Mouse (Mus musculus): ENCODE results near the gene Nol9. TPM values are rescaled to one million over a fixed set of nuclear protein-coding genes. Genes with fewer than 3 reads are reported as not detected.
A peak's percentile ranks its signal among the peaks of the same experiment; 100 is the strongest.

Nol9 gene
- polyA plus RNA-seq, 1 experiment from 2014 or later: 31.7 TPM

- Histone ChIP-seq H3K4me1 (replicated peaks) (peaks cover 7% of the 10 kb centered on the region), H3K27me3 (replicated peaks) (no peaks in the 10 kb centered on the region), H3K4me3 (replicated peaks) (no peak within 1 kb of the TSS), H3K9me3 (no peaks in the 10 kb centered on the region), H3K9ac (no peak within 1 kb of the TSS), H3K27ac (no peak within 1 kb of the TSS), H3K36me3 (no peaks in the 10 kb centered on the region), H3K4me2 (replicated peaks) (no peak within 1 kb of the TSS)
- WGBS: 69% methylated on average over 10 of the region's 10 CpGs
- ATAC-seq: peak; percentile 33; the same call in 1 of the 2 replicates
These were observed 33.0 kb downstream of the Nol9 start, which contains the start of gene Plekhg5 for GRCm38 (mm10) chr4:152072121-152072601. Gene Plekhg5 (plus strand): TSS chr4:152072498.

GRCm38 (mm10) chr4:152072655-152073054 lies 33.5 kb downstream of the Nol9 start:
- Histone ChIP-seq H3K4me1 (replicated peaks) (peaks cover 7% of the 10 kb centered on the region), H3K36me3 (no peaks in the 10 kb centered on the region), H3K4me3 (replicated peaks) (no peak overlapping the region), H3K9me3 (no peaks in the 10 kb centered on the region), H3K27ac (no peak overlapping the region), H3K27me3 (replicated peaks) (no peaks in the 10 kb centered on the region), H3K4me2 (replicated peaks) (no peak overlapping the region), H3K9ac (no peak overlapping the region)
- no peak for ATAC-seq
- 73% methylated on average over 10 of the region's 10 CpGs for WGBS

GRCm38 (mm10) chr4:152073715-152074114 lies 34.6 kb downstream of the Nol9 start:
- 89% methylated on average over 6 of the region's 6 CpGs for WGBS
- Histone ChIP-seq H3K36me3 (no peaks in the 10 kb centered on the region), H3K4me2 (replicated peaks) (no peak overlapping the region), H3K4me3 (replicated peaks) (no peak overlapping the region), H3K27ac (no peak overlapping the region), H3K27me3 (replicated peaks) (no peaks in the 10 kb centered on the region), H3K4me1 (replicated peaks) (peaks cover 7% of the 10 kb centered on the region), H3K9ac (no peak overlapping the region), H3K9me3 (no peaks in the 10 kb centered on the region)
- ATAC-seq: no peak

- Histone ChIP-seq H3K27me3 (replicated peaks) (no peaks in the 10 kb centered on the region), H3K27ac (no peak overlapping the region), H3K9me3 (no peaks in the 10 kb centered on the region), H3K4me1 (replicated peaks) (peaks cover 7% of the 10 kb centered on the region), H3K36me3 (no peaks in the 10 kb centered on the region), H3K4me2 (replicated peaks) (no peak overlapping the region), H3K4me3 (replicated peaks) (no peak overlapping the region), H3K9ac (no peak overlapping the region)
- 80% methylated on average over 9 of the region's 9 CpGs for WGBS
- ATAC-seq: no peak
These were observed 35.4 kb downstream of the Nol9 start for GRCm38 (mm10) chr4:152074548-152074947.

- Histone ChIP-seq H3K4me1 (replicated peaks) (peaks cover 5% of the 10 kb centered on the region), H3K36me3 (no peaks in the 10 kb centered on the region), H3K4me3 (replicated peaks) (no peak overlapping the region), H3K27me3 (replicated peaks) (no peaks in the 10 kb centered on the region), H3K9ac (no peak overlapping the region), H3K27ac (no peak overlapping the region), H3K9me3 (no peaks in the 10 kb centered on the region), H3K4me2 (replicated peaks) (no peak overlapping the region)
- WGBS: 91% methylated on average over 9 of the region's 9 CpGs
- ATAC-seq: no peak
These were observed 38.1 kb downstream of the Nol9 start for GRCm38 (mm10) chr4:152077191-152077590.

- H3K4me2 ChIP-seq (replicated peaks): no peak overlapping the region
- H3K9ac ChIP-seq: no peak overlapping the region
- 89% methylated on average over 10 of the region's 10 CpGs for WGBS
- ATAC-seq: no peak
- no peak overlapping the region for H3K27ac ChIP-seq
- no peaks in the 10 kb centered on the region for H3K9me3 ChIP-seq
- no peaks in the 10 kb centered on the region for H3K36me3 ChIP-seq
- no peaks in the 10 kb centered on the region for H3K27me3 ChIP-seq (replicated peaks)
- no peak overlapping the region for H3K4me3 ChIP-seq (replicated peaks)
- no peaks in the 10 kb centered on the region; the same call in 1 of the 2 replicates for H3K4me1 ChIP-seq (replicated peaks)
These were observed 39.0 kb downstream of the Nol9 start for GRCm38 (mm10) chr4:152078105-152078530.

- WGBS: 90% methylated on average over 3 of the region's 3 CpGs
- Histone ChIP-seq H3K4me2 (replicated peaks) (no peak overlapping the region), H3K36me3 (no peaks in the 10 kb centered on the region), H3K4me3 (replicated peaks) (no peak overlapping the region), H3K27ac (no peak overlapping the region), H3K4me1 (replicated peaks) (no peaks in the 10 kb centered on the region; the same call in 1 of the 2 replicates), H3K9ac (no peak overlapping the region), H3K27me3 (replicated peaks) (no peaks in the 10 kb centered on the region), H3K9me3 (no peaks in the 10 kb centered on the region)
- no peak for ATAC-seq
These were observed 40.1 kb downstream of the Nol9 start for GRCm38 (mm10) chr4:152079261-152079660.

GRCm38 (mm10) chr4:152079931-152080330 lies 40.8 kb downstream of the Nol9 start:
- H3K4me2 ChIP-seq (replicated peaks): no peak overlapping the region
- H3K9me3 ChIP-seq: no peaks in the 10 kb centered on the region
- no peak overlapping the region for H3K9ac ChIP-seq
- H3K4me3 ChIP-seq (replicated peaks): no peak overlapping the region
- no peak for ATAC-seq
- H3K27me3 ChIP-seq (replicated peaks): 0 out of 2 replicates have a peak, but pooled peaks cover 2% of the 10 kb centered on the region
- H3K4me1 ChIP-seq (replicated peaks): no peaks in the 10 kb centered on the region; the same call in 1 of the 2 replicates
- WGBS: 57% methylated on average over 7 of the region's 7 CpGs
- no peaks in the 10 kb centered on the region for H3K36me3 ChIP-seq
- no peak overlapping the region for H3K27ac ChIP-seq

- Histone ChIP-seq H3K36me3 (no peaks in the 10 kb centered on the region), H3K4me3 (replicated peaks) (no peak overlapping the region), H3K4me1 (replicated peaks) (peaks cover 16% of the 10 kb centered on the region), H3K9ac (no peak overlapping the region), H3K27me3 (replicated peaks) (0 out of 2 replicates have a peak, but pooled peaks cover 2% of the 10 kb centered on the region), H3K27ac (no peak overlapping the region), H3K4me2 (replicated peaks) (no peak overlapping the region), H3K9me3 (no peaks in the 10 kb centered on the region)
- WGBS: 73% methylated on average over 7 of the region's 7 CpGs
- ATAC-seq: no peak
These were observed 44.6 kb downstream of the Nol9 start for GRCm38 (mm10) chr4:152083611-152084220.

- no peaks in the 10 kb centered on the region for H3K9me3 ChIP-seq
- no peak overlapping the region for H3K9ac ChIP-seq
- H3K4me2 ChIP-seq (replicated peaks): no peak overlapping the region
- no peaks in the 10 kb centered on the region for H3K36me3 ChIP-seq
- no peak overlapping the region for H3K4me3 ChIP-seq (replicated peaks)
- H3K4me1 ChIP-seq (replicated peaks): peaks cover 17% of the 10 kb centered on the region
- no peak overlapping the region for H3K27ac ChIP-seq
- 0 out of 2 replicates have a peak, but pooled peaks cover 2% of the 10 kb centered on the region for H3K27me3 ChIP-seq (replicated peaks)
- 89% methylated on average over 7 of the region's 7 CpGs for WGBS
- no peak for ATAC-seq
These were observed 45.5 kb downstream of the Nol9 start for GRCm38 (mm10) chr4:152084616-152085015.

GRCm38 (mm10) chr4:152086505-152087210 lies 47.5 kb downstream of the Nol9 start:
- H3K4me1 ChIP-seq (replicated peaks): peaks cover 19% of the 10 kb centered on the region
- peak overlapping the region; percentile 85 for H3K4me3 ChIP-seq (replicated peaks)
- peak overlapping the region; percentile 86 for H3K9ac ChIP-seq
- H3K9me3 ChIP-seq: no peaks in the 10 kb centered on the region
- H3K36me3 ChIP-seq: no peaks in the 10 kb centered on the region
- peak; percentile 93 for ATAC-seq
- 0 out of 2 replicates have a peak, but pooled peaks cover 2% of the 10 kb centered on the region for H3K27me3 ChIP-seq (replicated peaks)
- peak overlapping the region; percentile 80 for H3K27ac ChIP-seq
- under 1% methylated on average over 68 of the region's 92 CpGs for WGBS
- peak overlapping the region; percentile 90 for H3K4me2 ChIP-seq (replicated peaks)

GRCm38 (mm10) chr4:152087211-152088081 lies 48.3 kb downstream of the Nol9 start:
- H3K4me1 ChIP-seq (replicated peaks): peaks cover 23% of the 10 kb centered on the region
- H3K36me3 ChIP-seq: no peaks in the 10 kb centered on the region
- WGBS: 9% methylated on average over 12 of the region's 12 CpGs
- H3K4me3 ChIP-seq (replicated peaks): peak overlapping the region; percentile 85
- peak overlapping the region; percentile 80; the same call in 1 of the 2 replicates for H3K27ac ChIP-seq
- H3K9ac ChIP-seq: peak overlapping the region; percentile 86
- 0 out of 2 replicates have a peak, but pooled peaks cover 2% of the 10 kb centered on the region for H3K27me3 ChIP-seq (replicated peaks)
- H3K9me3 ChIP-seq: no peaks in the 10 kb centered on the region
- no peak; the same call in 1 of the 2 replicates for ATAC-seq
- peak overlapping the region; percentile 90 for H3K4me2 ChIP-seq (replicated peaks)

All from intestine, embryonic 15.5 days (tissue).